Mouse (Mus musculus) forebrain, embryonic 12.5 days (tissue): Measurements from ENCODE around the gene Egln1. TPM values are rescaled to one million over a fixed set of nuclear protein-coding genes. Genes with fewer than 3 reads are reported as not detected.

Experiments
- ATAC-seq: fragments of 200-750 bp; cut with Nextera tagmentation; 2 replicates; pipeline ENCODE4 v1.8.0; 2017; ENCODE audit warnings: moderate TSS enrichment; ENCODE audit not compliant: low FRiP score
- H3K27ac ChIP-seq: fragments of 300-500 bp; sonication (generic); 2 replicates; pipeline ENCODE4 v1.5.1; 2016; ENCODE audit warnings: mild to moderate bottlenecking
- H3K27me3 ChIP-seq: fragments of 300-500 bp; sonication (generic); 2 replicates; pipeline ENCODE4 v1.6.1; 2016; ENCODE audit warnings: mild to moderate bottlenecking
- H3K36me3 ChIP-seq: fragments of 300-500 bp; sonication (generic); replicated peaks from 2 replicates; pipeline ENCODE4 v1.6.1; 2016; ENCODE audit warnings: mild to moderate bottlenecking
- H3K4me1 ChIP-seq: fragments of 300-500 bp; sonication (generic); 2 replicates; pipeline ENCODE4 v1.6.1; 2016
- H3K4me2 ChIP-seq: fragments of 300-500 bp; sonication (generic); 2 replicates; pipeline ENCODE4 v1.6.1; 2016; ENCODE audit warnings: mild to moderate bottlenecking, moderate library complexity
- H3K4me3 ChIP-seq: fragments of 300-500 bp; sonication (generic); replicated peaks from 2 replicates; pipeline ENCODE4 v1.5.1; 2016; ENCODE audit warnings: mild to moderate bottlenecking
- H3K9ac ChIP-seq: fragments of 300-500 bp; sonication (generic); 2 replicates; pipeline ENCODE4 v1.6.1; 2016; ENCODE audit warnings: mild to moderate bottlenecking
- H3K9me3 ChIP-seq: fragments of 300-500 bp; sonication (generic); 2 replicates; pipeline ENCODE4 v1.6.1; 2016
- WGBS: fragments of 180-500 bp; shearing (Covaris S2); methylation state at CpG from one replicate; pipeline ENCODE4 v1.1.7; 2016; 5-methylcytosine and 5-hydroxymethylcytosine counted together
- polyA plus RNA-seq: library from polyadenylated mRNA; unstranded; fragments of >200 nt; fragmentation: Nextera tagmentation; extraction: Ambion mirVana; gene quantifications from 2 replicates; pipeline ENCODE4 v1.2.1, GENCODE M21; 2016

The Egln1 gene
- polyA plus RNA-seq, 1 experiment from 2014 or later = 20.0 TPM

- ATAC-seq = no peak
- Histone ChIP-seq H3K36me3 (peaks cover 50% of the 10 kb centered on the region), H3K9me3 (no peaks in the 10 kb centered on the region), H3K4me1 (peaks cover 34% of the 10 kb centered on the region), H3K4me3 (peak overlapping the region; percentile 96), H3K27me3 (no peaks in the 10 kb centered on the region), H3K9ac (peak overlapping the region; percentile 92), H3K4me2 (peak overlapping the region; percentile 99), H3K27ac (0 out of 2 replicates have a peak overlapping the region, but pooled peaks have one; percentile 83)
- 88% methylated on average over 26 of the region's 26 CpGs for WGBS
These were observed 53.0 kb downstream of the Egln1 start for GRCm38 (mm10) chr8:124896010-124896631.

GRCm38 (mm10) chr8:124892596-124892995 lies 56.5 kb downstream of the Egln1 start:
- Histone ChIP-seq H3K4me1 (peaks cover 20% of the 10 kb centered on the region), H3K4me2 (no peak overlapping the region), H3K27me3 (no peaks in the 10 kb centered on the region), H3K36me3 (peaks cover 68% of the 10 kb centered on the region), H3K9ac (no peak overlapping the region), H3K27ac (no peak overlapping the region), H3K9me3 (no peaks in the 10 kb centered on the region), H3K4me3 (no peak overlapping the region)
- no peak for ATAC-seq
- WGBS = 73% methylated on average over 3 of the region's 3 CpGs

- no peaks in the 10 kb centered on the region for H3K9me3 ChIP-seq
- no peak overlapping the region for H3K9ac ChIP-seq
- H3K4me3 ChIP-seq = no peak overlapping the region
- H3K36me3 ChIP-seq = peaks cover 94% of the 10 kb centered on the region
- no peak for ATAC-seq
- H3K4me2 ChIP-seq = no peak overlapping the region
- 0 out of 2 replicates have a peak, but pooled peaks cover 4% of the 10 kb centered on the region for H3K4me1 ChIP-seq
- no peaks in the 10 kb centered on the region for H3K27me3 ChIP-seq
- WGBS = 95% methylated on average over 5 of the region's 5 CpGs
- no peak overlapping the region for H3K27ac ChIP-seq
These were observed 60.7 kb downstream of the Egln1 start for GRCm38 (mm10) chr8:124888385-124888784.

- no peak for ATAC-seq
These were observed 70.1 kb downstream of the Egln1 start for GRCm38 (mm10) chr8:124878946-124879526.

GRCm38 (mm10) chr8:124878141-124878540 lies 71.0 kb downstream of the Egln1 start:
- Histone ChIP-seq H3K36me3 (peaks cover 98% of the 10 kb centered on the region), H3K4me3 (no peak overlapping the region), H3K4me1 (no peaks in the 10 kb centered on the region), H3K27ac (no peak overlapping the region), H3K27me3 (no peaks in the 10 kb centered on the region), H3K9ac (no peak overlapping the region), H3K4me2 (no peak overlapping the region), H3K9me3 (no peaks in the 10 kb centered on the region)
- 94% methylated on average over 5 of the region's 5 CpGs for WGBS
- no peak for ATAC-seq

More at GRCm38 (mm10) chr8:124878946-124879526, 70.1 kb downstream of the Egln1 start:
- Histone ChIP-seq H3K9ac (no peak overlapping the region), H3K4me2 (no peak overlapping the region), H3K4me1 (no peaks in the 10 kb centered on the region), H3K27ac (no peak overlapping the region), H3K27me3 (no peaks in the 10 kb centered on the region), H3K9me3 (no peaks in the 10 kb centered on the region), H3K4me3 (no peak overlapping the region), H3K36me3 (peaks cover 98% of the 10 kb centered on the region)
- WGBS = 87% methylated on average over 10 of the region's 10 CpGs

- Histone ChIP-seq H3K36me3 (peaks cover 72% of the 10 kb centered on the region), H3K4me2 (no peak overlapping the region), H3K9me3 (no peaks in the 10 kb centered on the region), H3K27ac (no peak overlapping the region), H3K4me1 (no peaks in the 10 kb centered on the region; the same call in 1 of the 2 replicates), H3K9ac (no peak overlapping the region), H3K27me3 (no peaks in the 10 kb centered on the region), H3K4me3 (no peak overlapping the region)
- no peak for ATAC-seq
- WGBS = 94% methylated on average over 5 of the region's 5 CpGs
These were observed 76.4 kb downstream of the Egln1 start for GRCm38 (mm10) chr8:124872690-124873089.

GRCm38 (mm10) chr8:124872081-124872480 lies 77.0 kb downstream of the Egln1 start:
- Histone ChIP-seq H3K9ac (no peak overlapping the region), H3K4me3 (no peak overlapping the region), H3K27ac (no peak overlapping the region), H3K4me2 (no peak overlapping the region), H3K9me3 (no peaks in the 10 kb centered on the region), H3K27me3 (no peaks in the 10 kb centered on the region), H3K36me3 (peaks cover 66% of the 10 kb centered on the region), H3K4me1 (no peaks in the 10 kb centered on the region; the same call in 1 of the 2 replicates)
- 92% methylated on average over 7 of the region's 7 CpGs for WGBS
- no peak for ATAC-seq

GRCm38 (mm10) chr8:124871474-124871873 lies 77.7 kb downstream of the Egln1 start:
- H3K27ac ChIP-seq = no peak overlapping the region
- no peak overlapping the region for H3K4me3 ChIP-seq
- ATAC-seq = no peak
- H3K27me3 ChIP-seq = no peaks in the 10 kb centered on the region
- no peaks in the 10 kb centered on the region for H3K9me3 ChIP-seq
- H3K4me1 ChIP-seq = no peaks in the 10 kb centered on the region; the same call in 1 of the 2 replicates
- no peak overlapping the region for H3K4me2 ChIP-seq
- H3K9ac ChIP-seq = no peak overlapping the region
- 90% methylated on average over 7 of the region's 7 CpGs for WGBS
- peaks cover 60% of the 10 kb centered on the region for H3K36me3 ChIP-seq

GRCm38 (mm10) chr8:124869708-124870107 lies 79.4 kb downstream of the Egln1 start:
- Histone ChIP-seq H3K9me3 (no peaks in the 10 kb centered on the region), H3K4me1 (no peaks in the 10 kb centered on the region; the same call in 1 of the 2 replicates), H3K27ac (no peak overlapping the region), H3K27me3 (no peaks in the 10 kb centered on the region), H3K9ac (no peak overlapping the region), H3K4me2 (no peak overlapping the region), H3K4me3 (no peak overlapping the region), H3K36me3 (peaks cover 42% of the 10 kb centered on the region)
- no peak for ATAC-seq
- 92% methylated on average over 6 of the region's 6 CpGs for WGBS

GRCm38 (mm10) chr8:124867126-124867525 lies 82.0 kb downstream of the Egln1 start:
- Histone ChIP-seq H3K27me3 (no peaks in the 10 kb centered on the region), H3K4me2 (no peak overlapping the region), H3K27ac (no peak overlapping the region), H3K9ac (no peak overlapping the region), H3K9me3 (no peaks in the 10 kb centered on the region), H3K4me1 (peaks cover 14% of the 10 kb centered on the region), H3K4me3 (no peak overlapping the region), H3K36me3 (peaks cover 16% of the 10 kb centered on the region)
- no peak for ATAC-seq
- WGBS = 84% methylated on average over 2 of the region's 2 CpGs

- H3K36me3 ChIP-seq = peaks cover 12% of the 10 kb centered on the region
- H3K27me3 ChIP-seq = no peaks in the 10 kb centered on the region
- peaks cover 19% of the 10 kb centered on the region for H3K4me1 ChIP-seq
- no peaks in the 10 kb centered on the region for H3K9me3 ChIP-seq
- H3K4me3 ChIP-seq = no peak overlapping the region
- WGBS = 86% methylated on average over 3 of the region's 3 CpGs
- H3K27ac ChIP-seq = no peak overlapping the region
- no peak for ATAC-seq
- no peak overlapping the region for H3K4me2 ChIP-seq
- H3K9ac ChIP-seq = no peak overlapping the region
These were observed 82.5 kb downstream of the Egln1 start for GRCm38 (mm10) chr8:124866669-124867068.

GRCm38 (mm10) chr8:124863729-124864128 lies 85.4 kb downstream of the Egln1 start:
- no peak for ATAC-seq
- H3K4me3 ChIP-seq = peak overlapping the region; percentile 94
- H3K4me2 ChIP-seq = peak overlapping the region; percentile 76
- peaks cover 21% of the 10 kb centered on the region for H3K4me1 ChIP-seq
- WGBS = 22% methylated on average over 8 of the region's 8 CpGs
- no peaks in the 10 kb centered on the region for H3K27me3 ChIP-seq
- H3K9me3 ChIP-seq = no peaks in the 10 kb centered on the region
- H3K27ac ChIP-seq = no peak overlapping the region
- H3K9ac ChIP-seq = peak overlapping the region; percentile 94
- peaks cover 22% of the 10 kb centered on the region for H3K36me3 ChIP-seq
